Mouse (Mus musculus) layer of hippocampus, adult 2 months (tissue): Measurements from ENCODE around the gene Sf3b2. TPM values are rescaled to one million over a fixed set of nuclear protein-coding genes. Genes with fewer than 3 reads are reported as not detected.

Experiments used
- DNase-seq, 2 experiments: peaks; one replicate each; pipeline ENCODE4 v3.0.0; 2022; ENCODE audit warnings: low spot score in 2 of 2
- H3K27ac ChIP-seq: fragments of 200-600 bp; 2 replicates; pipeline ENCODE4 v1.8.1; 2022
- H3K4me3 ChIP-seq: fragments of 200-600 bp; 2 replicates; pipeline ENCODE4 v1.8.1; 2022; ENCODE audit warnings: mild to moderate bottlenecking
- CTCF ChIP-seq: fragments of 200-600 bp; conservative IDR thresholded peaks from 2 replicates; pipeline ENCODE4 v1.8.1; 2022; ENCODE audit warnings: antibody characterized with exemption, mild to moderate bottlenecking, moderate library complexity
- total RNA-seq, 2 experiments: library from RNA; stranded (reverse); gene quantifications; 2 replicates each; pipeline ENCODE4 v1.2.3; 2021

Sf3b2 gene
- total RNA-seq, 2 experiments from 2014 or later = 214 to 219 TPM

DNA sequence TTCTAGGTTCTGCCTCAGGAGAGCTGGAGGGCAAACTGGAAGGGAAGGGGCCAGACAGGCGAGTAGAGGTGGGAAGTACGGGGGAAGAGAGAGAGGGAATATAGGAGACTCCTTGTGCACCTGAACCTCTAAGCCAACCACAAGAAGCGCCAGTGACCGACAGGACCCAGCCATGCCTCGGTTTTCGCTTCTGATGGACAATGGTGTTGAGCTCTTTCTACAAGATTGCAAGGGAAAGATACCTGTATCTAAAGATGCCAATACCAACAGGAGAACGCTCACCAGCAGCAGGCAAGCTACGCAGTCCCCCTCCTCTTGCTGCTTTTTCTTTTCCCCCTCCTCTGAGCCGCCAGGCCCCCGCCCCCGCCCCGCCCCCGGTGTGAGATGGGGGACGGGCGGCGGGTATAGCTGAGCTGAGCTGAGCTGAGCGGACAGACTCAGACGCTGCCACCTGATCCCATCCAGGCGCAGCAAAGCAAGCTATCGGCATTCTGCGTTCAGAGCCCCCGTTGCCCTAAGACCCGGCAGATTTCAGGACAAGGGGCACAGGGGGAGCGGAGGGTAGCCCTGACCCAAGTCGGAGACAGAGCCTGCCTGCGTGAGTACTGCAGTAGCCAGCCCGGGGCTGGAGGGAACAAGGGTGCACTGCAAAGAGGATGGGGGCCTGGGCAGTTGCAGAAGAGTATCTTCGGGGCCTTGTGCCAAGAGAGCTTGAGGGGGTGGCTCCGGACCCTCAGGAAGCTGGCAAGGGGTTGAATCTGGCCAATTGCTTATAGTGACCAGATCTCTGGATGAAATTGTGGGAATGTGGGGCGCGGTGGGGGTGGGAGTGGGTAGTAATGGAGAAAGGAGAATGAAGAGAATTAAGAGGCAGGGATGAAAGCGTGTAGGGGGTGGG is 2.9 kb upstream of the Sf3b2 start, which contains the start of gene Gal3st3:
Gal3st3 (plus strand) TSS at position 429 of the 898 bp plus-strand sequence.
- peak; percentile 48 to 63 for DNase-seq
- TF ChIP-seq CTCF = no peak
- Histone ChIP-seq H3K4me3 (peak within 1 kb of the TSS; percentile 80), H3K27ac (peak within 1 kb of the TSS; percentile 96)

DNA sequence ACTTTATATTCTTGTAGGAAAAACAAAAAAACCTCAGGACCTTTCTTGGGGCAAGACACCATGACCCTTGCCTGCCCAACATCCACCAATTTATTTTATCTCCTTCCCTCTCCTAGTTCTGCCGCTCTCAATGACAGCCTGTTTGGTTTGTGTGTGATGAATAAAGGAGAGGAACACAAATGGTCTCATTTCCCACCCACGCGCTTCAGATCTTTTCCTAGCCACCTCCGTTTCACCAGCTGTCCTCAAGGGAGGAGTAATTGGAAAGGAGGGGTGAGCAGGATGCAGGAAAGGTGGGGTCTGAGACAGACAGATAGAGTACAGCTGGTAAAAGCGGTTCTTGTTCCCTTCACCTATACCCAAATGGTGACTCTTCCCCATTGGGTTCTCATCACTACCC is 1.4 kb upstream of the Sf3b2 start:
- Histone ChIP-seq H3K4me3 (peak overlapping the region; percentile 85), H3K27ac (peak overlapping the region; percentile 96)
- peak; percentile 71 to 86 for DNase-seq
- TF ChIP-seq CTCF = no peak

DNA sequence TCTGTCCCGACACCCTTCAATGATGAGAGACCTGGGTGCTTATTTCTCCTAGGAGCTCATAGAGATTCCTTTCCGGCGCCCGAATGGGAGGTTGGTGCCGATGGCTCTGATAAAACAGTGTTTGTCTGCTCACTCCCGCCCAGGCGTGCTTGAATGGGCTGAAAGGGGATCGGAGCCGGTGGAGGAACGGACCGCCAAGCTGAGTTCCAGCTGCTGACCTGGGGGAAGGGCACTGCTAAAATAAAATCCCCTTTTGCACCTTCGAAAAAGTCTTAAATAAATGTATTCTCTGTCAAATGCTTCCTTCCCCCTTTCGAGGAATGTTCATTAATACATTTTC is 451 bp upstream of the Sf3b2 start:
- no peak for TF ChIP-seq CTCF

DNA sequence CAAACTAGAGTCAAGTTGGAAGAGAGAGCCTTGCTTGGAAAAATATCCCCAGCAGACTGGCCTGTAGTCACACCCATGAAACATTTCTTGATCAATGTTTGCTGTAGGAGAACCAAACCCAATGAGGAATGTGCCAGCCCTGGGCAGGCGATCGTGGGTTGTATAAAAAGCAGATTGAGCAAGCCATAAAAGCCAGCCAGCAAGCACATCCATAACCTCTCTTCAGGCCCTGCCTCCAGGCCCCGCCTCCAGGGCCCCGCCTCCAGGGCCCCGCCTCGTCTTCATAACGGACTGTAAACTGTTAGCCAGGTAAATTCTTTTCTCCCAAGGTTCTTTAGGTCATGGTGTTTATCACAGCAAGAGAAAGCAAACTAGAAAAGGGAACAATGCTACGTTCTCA is 16.9 kb downstream of the Sf3b2 start:
- TF ChIP-seq CTCF = no peak
- no peak for DNase-seq
- H3K27ac ChIP-seq = no peak overlapping the region; the same call in 1 of the 2 replicates
- H3K4me3 ChIP-seq = no peak overlapping the region

More for the DNA sequence above, 451 bp upstream of the Sf3b2 start:
- no peak for DNase-seq
- Histone ChIP-seq H3K4me3 (peak overlapping the region; percentile 85), H3K27ac (peak overlapping the region; percentile 96)

GRCm38 (mm10) chr19:5277140-5277539 is 18.1 kb downstream of the Sf3b2 start:
- Histone ChIP-seq H3K4me3 (no peak overlapping the region), H3K27ac (no peak overlapping the region)
- peak; percentile 51 for TF ChIP-seq CTCF
- no peak for DNase-seq

GRCm38 (mm10) chr19:5276531-5276930 is 18.7 kb downstream of the Sf3b2 start:
- H3K4me3 ChIP-seq = no peak overlapping the region
- DNase-seq = no peak
- TF ChIP-seq CTCF = peak; percentile 48
- no peak overlapping the region for H3K27ac ChIP-seq

- no peak for TF ChIP-seq CTCF
- H3K4me3 ChIP-seq = no peak overlapping the region
- H3K27ac ChIP-seq = no peak overlapping the region
- DNase-seq = no peak
Measured at GRCm38 (mm10) chr19:5275736-5276135, 19.5 kb downstream of the Sf3b2 start.

GRCm38 (mm10) chr19:5274641-5275040 is 20.6 kb downstream of the Sf3b2 start:
- no peak for TF ChIP-seq CTCF
- H3K4me3 ChIP-seq = no peak overlapping the region
- DNase-seq = no peak
- peak overlapping the region; percentile 92 for H3K27ac ChIP-seq

DNA sequence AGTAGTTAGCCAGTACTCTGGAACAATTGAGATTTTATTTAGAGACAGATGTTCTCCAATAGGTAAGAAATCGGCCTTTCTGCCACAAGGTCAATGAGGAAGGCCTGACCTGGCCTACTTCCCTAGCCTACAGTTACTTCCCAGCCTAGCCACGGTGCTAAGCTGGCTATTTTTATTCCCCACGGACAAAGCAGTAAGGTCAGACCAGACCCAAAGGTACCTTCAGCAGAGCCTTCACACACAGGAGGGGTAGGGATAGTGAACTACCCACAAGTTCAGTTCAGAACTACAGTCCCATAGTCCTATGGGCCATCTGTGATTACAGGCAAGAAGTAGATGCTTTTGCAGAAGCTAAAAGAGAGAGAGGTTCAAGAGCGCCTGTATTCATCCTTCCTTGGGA is 21.3 kb downstream of the Sf3b2 start:
- no peak for DNase-seq
- Histone ChIP-seq H3K27ac (peak overlapping the region; percentile 92), H3K4me3 (no peak overlapping the region)
- no peak for TF ChIP-seq CTCF

GRCm38 (mm10) chr19:5272801-5273733 is 22.2 kb downstream of the Sf3b2 start, which contains the start of gene Pacs1:
Gene Pacs1, minus strand, starts transcription at chr19:5273119.
- DNase-seq = peak; percentile 79 to 80
- peak within 1 kb of the TSS; percentile 92 for H3K27ac ChIP-seq
- peak within 1 kb of the TSS; percentile 92 for H3K4me3 ChIP-seq
- no peak for TF ChIP-seq CTCF

DNA sequence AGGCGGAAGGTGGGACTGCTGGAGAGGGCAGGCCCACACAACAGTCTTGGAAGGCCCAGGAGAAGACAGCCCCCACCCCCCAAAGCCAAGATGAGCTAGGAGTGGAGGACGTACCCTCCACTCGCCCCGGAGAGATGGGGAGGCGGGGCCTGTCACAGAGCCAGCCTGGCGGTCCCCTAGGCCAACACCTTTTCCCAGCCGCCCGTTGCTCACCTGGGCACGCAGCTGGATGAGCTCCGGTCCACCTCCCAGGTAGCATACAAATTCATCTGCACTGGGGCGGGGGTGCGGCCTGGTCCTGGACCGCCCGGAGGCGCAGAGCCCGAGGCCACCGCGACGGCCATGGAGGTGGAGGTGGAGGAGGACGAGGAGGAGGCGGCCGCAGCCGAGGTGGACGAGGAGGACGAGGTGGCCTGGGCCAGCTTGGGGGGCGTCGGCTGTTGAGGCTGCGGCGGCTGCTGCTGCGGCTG is 22.9 kb downstream of the Sf3b2 start:
- no peak for TF ChIP-seq CTCF
- peak in 1 of 2 experiments; percentile 21 for DNase-seq
- H3K27ac ChIP-seq = peak overlapping the region; percentile 92
- H3K4me3 ChIP-seq = peak overlapping the region; percentile 92

DNA sequence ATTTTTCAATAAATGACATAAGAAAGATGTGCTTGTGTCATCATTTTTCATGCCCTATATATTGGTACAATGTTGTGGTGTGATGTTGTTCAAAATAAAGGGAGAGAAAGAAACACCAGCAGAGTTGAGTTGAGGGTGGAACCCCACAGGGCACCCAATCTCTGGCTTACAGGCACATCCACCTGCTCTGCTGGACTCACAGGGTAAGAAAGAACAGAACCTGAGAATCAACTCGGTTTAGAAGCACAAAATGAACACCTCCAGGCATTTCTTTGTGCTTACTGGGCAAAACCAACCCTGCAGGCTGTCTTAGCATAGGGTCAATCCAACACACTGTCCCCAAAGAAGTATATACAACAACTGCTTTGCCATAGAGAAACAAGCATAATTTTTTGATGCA is 23.8 kb downstream of the Sf3b2 start:
- Histone ChIP-seq H3K4me3 (peak overlapping the region; percentile 92; the same call in 1 of the 2 replicates), H3K27ac (no peak overlapping the region)
- no peak for DNase-seq
- no peak for TF ChIP-seq CTCF

DNA sequence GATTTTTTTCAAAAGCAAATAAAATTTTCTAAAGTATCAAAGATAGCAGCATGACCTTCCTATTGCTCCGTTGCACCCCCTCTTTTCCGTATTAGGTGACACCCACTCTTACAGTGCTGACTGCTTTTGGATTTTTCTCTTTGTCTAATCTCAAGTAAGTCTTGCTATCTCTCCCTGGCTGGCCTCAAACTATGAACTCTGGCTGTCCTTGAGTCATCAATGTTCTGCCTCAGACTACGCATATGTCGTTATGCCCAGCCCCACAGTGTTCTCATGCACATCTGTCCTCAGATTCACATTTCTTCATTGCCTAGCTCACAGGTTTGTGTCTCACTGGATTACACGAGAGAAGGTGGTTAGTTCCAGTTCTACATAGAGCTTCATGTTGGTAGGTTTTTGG is 25.9 kb downstream of the Sf3b2 start:
- Histone ChIP-seq H3K4me3 (no peak overlapping the region), H3K27ac (no peak overlapping the region)
- TF ChIP-seq CTCF = no peak
- DNase-seq = no peak
